Mouse (Mus musculus) brown adipose tissue, adult 24 weeks (tissue): Measurements from ENCODE around the gene Mad1l1. TPM values are rescaled to one million over a fixed set of nuclear protein-coding genes. Genes with fewer than 3 reads are reported as not detected.

Experiments
- H3K27ac ChIP-seq: fragments of 200-500 bp; replicated peaks from 2 replicates; pipeline ENCODE4 v1.5.1; 2012; ENCODE audit warnings: low read depth, mild to moderate bottlenecking, low read length
- H3K4me1 ChIP-seq: fragments of 200-500 bp; 2 replicates; pipeline ENCODE4 v1.6.1; 2012; ENCODE audit warnings: low read length, mixed read lengths; ENCODE audit not compliant: control insufficient read depth, insufficient read depth, insufficient read length
- H3K4me3 ChIP-seq: fragments of 200-500 bp; 2 replicates; pipeline ENCODE4 v1.5.1; 2012; ENCODE audit warnings: low read depth, mild to moderate bottlenecking, low read length, moderate library complexity; ENCODE audit not compliant: insufficient read depth
- polyA plus RNA-seq: library from polyadenylated mRNA; stranded (reverse); fragments of >200 nt; gene quantifications from 2 replicates; pipeline ENCODE4 v1.2.4, GENCODE M21; 2012; ENCODE audit not compliant: missing spikeins, insufficient read depth, insufficient read length

The Mad1l1 gene
- polyA plus RNA-seq, 1 experiment = 2.7 TPM

DNA sequence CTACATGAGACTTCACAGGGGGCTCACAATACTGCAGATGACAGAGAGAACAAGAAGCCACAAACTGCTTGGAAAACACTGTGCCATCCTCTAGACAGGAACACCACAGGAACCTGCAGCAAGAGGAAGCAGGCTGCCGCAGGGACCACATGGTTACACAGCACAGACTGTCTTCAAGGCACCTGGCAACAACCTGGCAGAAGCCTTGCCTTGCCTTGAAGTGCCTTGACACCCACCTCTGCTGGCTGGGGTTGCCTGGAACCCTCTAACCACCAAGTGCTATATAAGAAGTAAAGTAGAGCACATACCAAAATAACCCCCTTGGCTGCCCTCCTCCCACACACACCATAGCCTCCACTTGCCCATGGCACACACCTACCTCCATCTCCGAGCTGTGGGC is 177.8 kb downstream of the Mad1l1 start:
- Histone ChIP-seq H3K4me3 (no peak overlapping the region), H3K4me1 (no peaks in the 10 kb centered on the region), H3K27ac (no peak overlapping the region)

DNA sequence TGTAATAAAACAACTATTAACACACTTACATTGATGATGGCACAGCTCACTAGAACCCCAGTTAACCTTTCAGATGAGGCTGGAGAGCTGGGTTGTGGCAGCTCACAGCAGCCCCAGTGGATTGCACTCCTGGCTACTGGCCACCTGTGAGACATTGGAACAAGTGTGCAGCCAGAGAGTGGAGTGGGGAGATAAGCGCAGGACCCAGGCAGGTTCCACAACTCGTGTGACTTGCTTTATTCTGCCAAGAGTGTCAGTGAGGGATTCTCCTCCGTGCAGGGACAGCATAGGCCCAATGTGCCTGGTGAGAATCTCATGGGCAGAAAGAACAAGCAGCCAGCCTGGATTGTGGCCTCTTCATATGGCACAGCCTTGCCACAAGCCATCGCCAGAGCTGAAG is 180.0 kb downstream of the Mad1l1 start:
- H3K4me3 ChIP-seq = no peak overlapping the region

DNA sequence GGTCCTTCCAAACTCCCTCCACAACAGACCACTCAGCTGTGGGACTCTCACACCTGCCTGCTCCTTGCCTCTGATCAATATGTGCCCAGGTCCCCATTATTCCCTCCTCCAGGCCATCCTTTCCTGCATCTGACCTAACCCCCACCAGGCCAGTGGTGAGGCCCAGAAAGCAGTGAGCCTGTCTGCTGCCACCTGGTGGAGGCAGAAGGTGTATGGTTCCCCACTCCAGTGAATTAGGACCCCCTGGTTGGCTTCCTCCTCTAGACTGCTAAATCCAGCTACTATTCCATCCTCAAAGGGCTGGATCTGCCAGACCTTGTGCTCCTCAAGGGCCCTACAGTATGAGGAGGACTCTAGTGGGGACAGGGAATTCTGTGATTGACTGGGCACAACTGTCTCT is 181.1 kb downstream of the Mad1l1 start:
- H3K4me1 ChIP-seq = no peaks in the 10 kb centered on the region
- H3K27ac ChIP-seq = no peak overlapping the region
- no peak overlapping the region for H3K4me3 ChIP-seq

More for the DNA sequence above, 180.0 kb downstream of the Mad1l1 start:
- Histone ChIP-seq H3K27ac (no peak overlapping the region), H3K4me1 (no peaks in the 10 kb centered on the region)

DNA sequence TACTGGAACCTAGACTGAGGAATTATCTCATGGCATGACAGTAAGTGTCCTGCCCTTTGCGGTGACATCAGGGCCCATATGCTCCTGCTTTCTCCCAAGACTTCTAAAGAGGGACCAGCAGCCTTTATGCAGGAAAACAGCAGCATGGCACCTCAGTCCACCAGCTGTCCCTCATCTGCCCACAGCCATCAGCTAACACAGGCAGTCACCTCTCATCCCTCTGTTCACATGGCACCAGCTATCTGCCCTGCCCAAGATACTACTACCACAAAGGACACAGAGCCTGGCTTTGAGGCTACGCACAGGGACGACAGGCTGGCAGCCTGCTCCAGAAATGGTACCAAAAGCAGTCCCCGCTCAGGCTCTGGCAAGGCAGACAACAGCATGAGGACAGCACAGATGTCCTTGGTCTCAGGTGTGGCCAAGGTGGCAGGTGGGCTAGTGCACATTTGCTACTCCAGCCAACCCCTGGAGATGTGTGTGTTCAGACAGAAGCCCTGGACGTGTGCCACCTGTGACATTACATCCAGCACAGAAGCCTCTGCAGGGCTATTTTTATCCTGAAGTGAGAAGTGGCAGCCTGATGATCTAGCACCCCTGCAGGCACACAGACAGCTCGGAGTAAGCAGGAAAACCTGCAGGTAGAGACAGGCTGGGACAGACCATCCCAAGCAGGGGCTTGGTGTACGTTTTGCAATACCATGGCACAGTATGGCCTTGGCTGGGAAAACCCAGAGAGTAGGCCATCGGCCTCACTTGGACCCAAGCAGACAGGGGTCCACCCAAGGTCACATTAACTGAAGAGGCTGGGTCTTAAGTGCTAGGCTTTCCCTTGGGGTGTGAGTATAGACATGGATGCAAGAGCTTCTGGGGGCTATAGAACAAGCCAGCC is 185.4 kb downstream of the Mad1l1 start:
- Histone ChIP-seq H3K27ac (no peak overlapping the region), H3K4me1 (no peaks in the 10 kb centered on the region), H3K4me3 (no peak overlapping the region)

DNA sequence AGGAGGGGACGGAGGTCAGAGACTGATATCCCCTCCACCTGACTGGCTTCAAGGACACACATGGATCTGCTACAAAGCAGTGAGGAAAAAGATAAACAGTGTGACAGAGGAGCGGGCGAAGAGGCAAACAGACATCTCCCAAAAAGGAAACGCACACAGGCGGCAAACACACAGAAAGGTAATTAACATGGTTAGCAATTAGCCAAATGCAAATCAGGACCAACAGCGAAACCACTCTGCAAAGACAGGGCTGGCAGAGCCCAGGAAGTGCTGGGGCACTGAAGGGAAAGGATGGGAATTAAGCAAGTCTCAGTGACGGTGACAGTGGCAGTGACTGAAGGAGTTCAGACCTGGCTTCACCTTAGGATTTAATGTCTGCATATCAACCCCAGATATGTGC is 187.3 kb downstream of the Mad1l1 start:
- no peak overlapping the region for H3K27ac ChIP-seq
- H3K4me1 ChIP-seq = no peaks in the 10 kb centered on the region
- H3K4me3 ChIP-seq = no peak overlapping the region

DNA sequence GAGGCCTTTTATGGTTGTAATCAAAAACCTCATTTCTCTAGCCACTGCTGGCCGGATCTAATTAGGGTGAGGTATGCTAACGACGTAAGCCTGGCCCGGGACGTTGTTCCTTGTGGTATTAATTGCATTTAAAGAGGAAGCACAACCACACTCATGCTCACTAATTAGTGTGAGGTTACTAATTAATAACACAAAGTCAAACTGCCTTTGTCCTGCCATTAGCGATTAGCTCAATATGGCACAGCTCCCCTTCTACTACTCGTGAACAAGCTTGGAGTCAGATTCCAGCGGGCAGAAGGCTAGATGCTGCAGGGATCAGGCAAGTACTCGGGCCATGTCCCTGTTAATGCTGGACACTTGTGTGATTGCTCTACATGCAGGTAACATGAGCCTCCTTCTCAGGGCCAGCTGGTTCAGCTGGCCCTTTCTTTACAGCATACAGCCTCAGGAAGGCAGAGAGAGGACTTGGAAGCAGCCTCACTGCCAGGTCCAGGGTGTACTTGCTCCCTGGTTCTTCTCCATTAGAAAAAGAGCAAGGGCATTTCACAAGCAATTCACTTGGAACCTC is 192.9 kb downstream of the Mad1l1 start:
- no peaks in the 10 kb centered on the region for H3K4me1 ChIP-seq
- no peak overlapping the region for H3K27ac ChIP-seq
- no peak overlapping the region for H3K4me3 ChIP-seq

DNA sequence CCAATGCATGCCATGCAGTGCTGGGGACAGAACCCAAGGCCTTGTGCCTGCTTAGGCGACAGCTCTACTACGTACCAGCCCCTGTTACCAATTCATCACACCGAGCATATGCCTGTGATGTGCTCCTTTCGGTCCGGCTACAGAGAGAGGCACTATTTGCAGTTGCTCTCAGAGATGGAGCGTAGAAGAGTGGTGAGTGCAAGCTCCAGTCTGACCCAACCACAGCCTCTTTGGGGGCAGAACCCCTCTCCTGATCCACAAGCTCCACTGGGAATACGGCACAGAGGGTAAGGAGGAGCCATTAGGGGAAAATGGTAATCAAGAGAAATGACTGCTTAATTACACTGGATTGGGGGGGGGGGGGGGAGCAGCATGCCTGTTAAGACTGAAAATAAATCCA is 193.4 kb downstream of the Mad1l1 start:
- Histone ChIP-seq H3K27ac (no peak overlapping the region), H3K4me1 (no peaks in the 10 kb centered on the region), H3K4me3 (no peak overlapping the region)

DNA sequence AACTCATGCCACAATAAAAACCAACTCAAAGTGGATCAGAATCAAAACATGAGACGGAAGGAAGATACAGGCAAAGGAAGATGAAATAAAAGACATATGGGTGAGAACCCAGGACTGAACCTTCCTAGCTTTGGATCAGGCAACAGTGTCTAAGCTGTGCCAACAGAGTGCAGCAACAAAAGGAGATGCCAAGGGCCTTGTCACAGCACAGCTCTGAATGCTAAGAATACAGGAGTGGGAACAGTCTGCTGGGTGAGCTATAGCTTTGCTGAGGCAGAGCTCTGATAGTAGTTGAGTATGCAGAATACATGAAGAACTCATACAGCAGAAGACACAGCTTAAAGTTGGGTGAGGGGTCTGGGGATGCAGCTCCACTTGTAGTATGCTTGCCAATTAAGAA is 196.7 kb downstream of the Mad1l1 start:
- Histone ChIP-seq H3K4me3 (no peak overlapping the region), H3K4me1 (no peaks in the 10 kb centered on the region), H3K27ac (no peak overlapping the region)

DNA sequence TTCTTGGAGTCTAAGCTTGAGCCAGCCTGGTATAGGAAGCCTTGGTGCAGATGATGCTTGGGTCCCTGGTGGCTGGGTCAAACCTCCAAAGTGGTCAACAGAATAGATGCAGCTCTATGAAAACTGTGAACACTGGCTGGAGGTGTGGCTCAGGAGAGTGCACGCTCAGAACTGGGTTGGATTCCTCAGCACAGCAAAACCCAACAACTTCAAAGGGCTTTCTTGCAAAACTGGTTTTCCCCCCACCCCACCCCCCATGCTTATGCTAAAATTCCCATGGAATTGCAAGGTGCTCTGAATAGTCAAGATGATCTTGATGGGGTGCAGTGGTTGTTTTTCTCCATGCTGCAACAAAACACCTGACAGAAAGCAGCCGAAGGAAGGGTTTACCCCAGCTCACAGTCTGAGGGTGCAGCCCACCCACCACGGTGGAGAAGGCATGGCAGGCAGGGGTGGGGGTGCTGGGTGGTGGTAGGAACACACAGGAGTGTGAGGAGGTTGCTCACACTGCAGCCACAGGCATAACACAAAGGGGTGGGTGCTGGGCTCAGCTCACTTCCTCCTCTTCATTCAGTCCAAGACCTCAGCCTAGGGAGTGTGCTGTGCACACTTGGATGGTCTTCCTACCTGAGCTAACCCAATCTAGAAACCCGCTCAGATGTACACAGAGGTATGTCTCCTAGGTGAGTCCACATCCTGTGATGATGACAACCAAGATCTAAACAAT is 197.5 kb downstream of the Mad1l1 start:
- H3K4me3 ChIP-seq = no peak overlapping the region
- H3K27ac ChIP-seq = no peak overlapping the region
- no peaks in the 10 kb centered on the region for H3K4me1 ChIP-seq

DNA sequence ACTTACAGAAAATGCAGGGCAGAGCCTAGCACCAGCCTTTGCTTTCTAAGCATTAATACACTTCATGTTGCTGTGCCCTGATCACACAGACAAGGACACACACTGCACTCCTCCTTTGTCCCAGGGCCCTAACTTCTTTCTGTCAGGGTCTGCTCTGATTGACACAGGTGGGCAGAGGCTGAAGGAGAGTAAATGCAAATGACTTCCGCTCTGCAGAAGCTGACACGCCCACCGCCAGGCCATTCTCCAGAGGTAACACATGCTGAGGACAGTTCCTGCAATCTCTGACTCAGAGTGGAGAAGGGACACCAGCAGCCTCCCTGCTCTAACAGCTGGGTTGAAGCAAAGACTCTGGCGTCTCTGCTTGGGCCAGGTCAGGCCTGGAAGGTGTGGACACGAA is 198.2 kb downstream of the Mad1l1 start:
- Histone ChIP-seq H3K4me1 (no peaks in the 10 kb centered on the region), H3K4me3 (no peak overlapping the region), H3K27ac (no peak overlapping the region)

DNA sequence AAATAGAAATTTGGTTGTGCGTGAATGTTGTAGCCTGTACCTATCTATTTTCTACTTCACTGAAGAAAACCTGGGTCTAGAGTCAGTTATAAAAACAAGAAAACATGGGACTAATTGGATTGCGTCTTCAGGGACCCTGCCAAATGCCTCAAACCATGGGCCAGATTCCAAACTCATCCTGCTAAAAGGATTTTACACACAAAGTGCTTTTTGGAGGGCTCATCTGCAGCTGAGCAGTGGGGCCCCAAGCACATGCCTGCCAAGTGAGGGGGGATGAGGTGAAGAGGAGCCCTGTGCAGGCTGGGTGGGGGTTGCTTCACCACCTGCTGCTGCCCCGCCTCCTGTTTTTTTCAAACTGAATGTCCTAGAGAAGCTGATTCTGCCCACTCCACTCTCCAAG is 199.4 kb downstream of the Mad1l1 start:
- Histone ChIP-seq H3K4me3 (no peak overlapping the region), H3K4me1 (no peaks in the 10 kb centered on the region; the same call in 1 of the 2 replicates), H3K27ac (no peak overlapping the region)

DNA sequence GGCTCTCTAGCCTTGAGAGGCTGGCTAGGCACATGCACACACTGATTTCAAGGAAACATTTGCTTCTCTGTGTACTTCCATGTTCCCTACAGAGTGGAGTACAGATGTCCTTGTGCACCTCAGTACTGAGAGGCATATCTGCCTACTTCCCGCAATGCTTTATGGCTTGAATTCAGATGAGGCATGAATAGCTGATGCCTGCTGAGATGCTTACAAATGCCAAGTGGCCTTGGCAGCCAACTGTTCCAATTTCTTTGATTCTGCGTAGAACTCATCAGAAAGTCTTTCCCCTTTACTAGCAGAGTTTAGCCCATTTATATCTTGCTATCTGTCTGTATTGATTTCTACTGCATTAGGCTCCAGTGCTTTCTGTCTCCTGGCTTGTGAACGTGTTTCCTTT is 202.4 kb downstream of the Mad1l1 start:
- Histone ChIP-seq H3K4me1 (peaks cover 12% of the 10 kb centered on the region), H3K27ac (no peak overlapping the region), H3K4me3 (no peak overlapping the region)

DNA sequence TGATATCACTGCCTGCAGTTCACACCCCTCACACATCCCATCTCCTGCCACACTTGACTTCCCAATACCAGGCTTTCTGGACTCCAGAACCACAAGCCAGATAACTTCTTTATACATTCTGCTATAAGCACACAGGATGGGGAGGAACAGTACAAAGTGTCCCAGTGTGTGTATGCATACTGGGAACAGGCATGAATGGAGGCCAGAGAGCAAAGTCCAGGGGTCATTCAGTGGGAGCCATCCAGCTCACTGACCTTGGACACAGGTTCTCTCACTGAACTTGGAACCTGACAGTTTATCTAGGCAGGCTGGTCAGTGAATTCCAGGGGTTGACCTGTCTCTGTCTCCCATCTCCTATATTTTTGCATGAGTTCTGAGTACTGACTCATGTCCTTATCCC is 203.4 kb downstream of the Mad1l1 start:
- peaks cover 14% of the 10 kb centered on the region for H3K4me1 ChIP-seq
- no peak overlapping the region for H3K27ac ChIP-seq
- H3K4me3 ChIP-seq = no peak overlapping the region

DNA sequence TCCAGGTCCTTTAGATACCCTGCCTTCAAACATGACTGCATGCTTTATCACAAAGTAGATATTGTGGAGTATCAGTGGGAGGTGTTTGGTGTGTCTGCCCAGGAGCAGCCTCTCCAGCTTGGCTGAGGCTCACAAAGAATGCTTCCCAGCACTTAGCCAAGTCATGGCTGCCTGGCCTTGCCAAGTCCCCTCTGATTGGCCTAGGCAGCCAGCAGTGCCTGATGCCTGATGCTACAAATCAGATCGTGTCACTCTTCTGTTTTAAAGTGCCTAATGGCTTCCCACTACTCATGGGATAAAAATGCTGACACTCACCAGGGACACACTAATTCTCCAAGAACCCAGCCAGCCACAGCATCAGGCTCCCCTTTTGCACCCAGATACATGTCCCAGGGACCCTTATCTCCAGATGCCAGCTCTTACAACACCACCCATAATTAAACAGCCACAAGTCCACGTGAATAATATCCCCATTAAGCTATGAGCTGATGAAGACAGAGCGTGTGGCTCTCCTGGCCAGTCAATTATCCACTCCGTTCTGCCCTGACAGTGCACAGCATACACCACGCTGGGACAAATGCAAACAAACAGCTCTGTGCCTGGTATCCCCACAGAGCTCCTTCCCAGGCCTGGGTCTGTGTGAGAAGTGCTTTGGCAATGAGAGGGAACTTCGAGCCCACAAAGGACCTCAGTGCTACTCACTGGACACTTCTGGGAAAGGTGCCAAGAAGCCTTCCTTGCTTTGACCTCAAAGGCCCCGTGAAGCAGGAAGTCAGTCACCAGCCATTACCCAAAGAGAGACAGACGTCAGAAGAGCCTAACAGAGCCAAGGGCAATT is 205.7 kb downstream of the Mad1l1 start:
- peak overlapping the region; percentile 75 for H3K27ac ChIP-seq
- no peak overlapping the region for H3K4me3 ChIP-seq
- H3K4me1 ChIP-seq = peaks cover 17% of the 10 kb centered on the region

DNA sequence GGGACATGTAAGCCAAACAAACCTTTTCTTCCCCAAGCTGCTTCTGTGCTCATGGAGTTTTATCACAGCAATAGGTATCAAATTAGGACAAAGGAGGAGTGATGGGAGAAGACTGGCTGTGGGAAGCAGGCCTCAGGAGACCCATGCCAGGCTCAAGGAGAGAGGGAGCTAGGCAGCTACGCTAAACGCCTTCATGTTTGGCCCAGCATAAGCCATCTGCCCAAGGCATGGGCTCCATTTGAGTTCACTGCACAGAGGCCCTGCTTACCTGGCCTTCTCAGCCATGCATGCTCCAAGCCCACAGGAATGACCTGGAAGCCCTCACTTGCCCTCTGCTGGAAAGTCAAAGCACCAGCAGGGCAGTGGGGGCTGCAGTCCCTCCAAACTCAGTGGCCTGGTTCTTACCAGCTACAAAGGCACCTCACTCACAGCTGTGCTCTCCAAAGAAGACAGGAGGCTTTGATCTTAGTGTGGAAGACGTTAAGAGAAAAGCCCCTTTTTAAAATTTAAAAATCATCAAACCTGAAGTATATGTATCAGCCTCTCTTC is 206.8 kb downstream of the Mad1l1 start:
- Histone ChIP-seq H3K4me1 (peaks cover 17% of the 10 kb centered on the region), H3K4me3 (no peak overlapping the region), H3K27ac (no peak overlapping the region)
